Mouse (Mus musculus): ENCODE results near the gene Spc24. TPM values are rescaled to one million over a fixed set of nuclear protein-coding genes. Genes with fewer than 3 reads are reported as not detected.
A peak's percentile ranks its signal among the peaks of the same experiment; 100 is the strongest.
"Not testable (repeated sequence)": the region's sequence is repeated elsewhere in the genome, so short reads cannot be mapped to it uniquely, and the experiment has no call there.

Spc24 gene
- polyA plus RNA-seq, 1 experiment from 2014 or later = 175 TPM

DNA sequence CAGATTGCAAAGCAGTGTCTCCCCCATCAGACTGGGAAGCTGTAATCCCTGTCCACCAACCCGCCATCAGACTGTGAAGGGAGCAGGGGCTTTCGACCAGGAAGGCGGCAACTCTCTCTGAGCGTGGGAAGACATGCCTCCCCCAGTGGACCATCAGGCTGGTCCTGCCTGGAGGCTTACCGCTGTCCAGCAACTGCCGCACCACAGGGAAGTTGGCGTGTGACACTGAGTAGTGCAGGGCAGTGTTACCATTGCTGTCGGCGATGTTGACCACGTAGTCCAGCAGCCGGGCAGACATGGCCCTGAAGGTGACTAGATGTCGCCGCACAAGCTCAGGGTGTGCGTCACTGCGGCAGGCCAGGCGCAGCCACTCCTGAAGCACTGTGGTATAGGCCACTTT is 14.2 kb upstream of the Spc24 start:
- Histone ChIP-seq H3K4me3 (no peak overlapping the region), H3K9me3 (replicated peaks) (no peaks in the 10 kb centered on the region), H3K27me3 (ENCODE audit: low read depth, poor library complexity, severe bottlenecking) (no peaks in the 10 kb centered on the region), H3K36me3 (peaks cover 76% of the 10 kb centered on the region), H3K4me1 (no peaks in the 10 kb centered on the region), H3K27ac (replicated peaks) (no peak overlapping the region)
- DNase-seq (ENCODE audit: low spot score) = no peak
- 91% methylated on average over 16 of the region's 16 CpGs for WGBS

DNA sequence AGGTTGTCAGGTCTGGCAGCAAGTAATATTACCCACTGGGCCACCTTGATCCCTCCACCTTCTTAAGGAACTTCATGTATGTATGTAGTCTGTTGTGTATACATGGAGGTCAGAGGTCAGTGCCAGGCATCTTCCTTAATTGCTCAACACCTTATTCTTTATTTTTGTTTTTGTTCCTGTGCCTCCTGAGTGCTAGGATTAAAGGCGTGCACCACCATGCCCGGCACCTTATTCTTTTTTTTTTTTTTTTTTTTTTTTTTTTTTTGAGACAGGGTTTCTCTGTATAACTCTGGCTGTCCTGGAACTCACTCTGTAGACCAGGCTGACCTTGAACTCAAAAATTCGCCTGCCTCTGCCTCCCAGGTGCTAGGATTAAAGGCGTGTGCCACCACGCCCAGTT is 13.3 kb upstream of the Spc24 start:
- not testable (repeated sequence) for H3K27ac ChIP-seq (replicated peaks); H3K9me3 ChIP-seq (replicated peaks); H3K4me1 ChIP-seq; DNase-seq (ENCODE audit: low spot score); H3K4me3 ChIP-seq; H3K27me3 ChIP-seq (ENCODE audit: low read depth, poor library complexity, severe bottlenecking)
- peaks cover 76% of the 10 kb centered on the region for H3K36me3 ChIP-seq
- 90% methylated on average over 5 of the region's 5 CpGs for WGBS

DNA sequence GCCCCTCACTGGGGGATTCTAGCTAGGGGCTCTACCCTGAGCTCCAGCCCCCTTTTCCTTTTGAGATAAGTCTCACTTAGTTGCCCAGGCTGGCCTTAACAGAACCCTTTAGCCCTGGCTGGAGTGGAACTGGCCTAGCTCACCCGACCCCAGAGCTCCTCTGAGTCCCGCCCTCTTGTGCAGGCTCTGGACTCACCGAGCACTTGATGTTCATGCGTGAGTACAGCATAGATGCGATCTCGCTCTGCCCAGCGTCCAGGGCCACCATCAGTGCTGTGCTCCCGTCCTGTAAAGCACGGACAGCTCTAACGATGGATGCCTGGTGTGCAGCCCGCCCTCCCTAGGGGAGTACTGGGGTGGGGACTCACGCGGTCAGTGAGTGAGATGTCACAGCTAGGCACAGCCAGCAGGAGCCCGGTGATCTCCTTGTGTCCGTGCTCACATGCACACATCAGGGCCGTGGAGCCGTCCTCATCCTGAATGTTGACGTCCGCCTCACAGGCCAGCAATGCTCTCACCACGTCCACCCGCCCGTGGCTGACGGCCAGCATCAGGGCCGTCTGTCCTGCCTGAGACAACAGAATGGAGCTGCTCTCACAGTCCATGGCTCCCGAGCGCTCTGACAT is 9.6 kb upstream of the Spc24 start:
- peaks cover 50% of the 10 kb centered on the region for H3K36me3 ChIP-seq
- DNase-seq (ENCODE audit: low spot score) = no peak
- peaks cover 10% of the 10 kb centered on the region; the same call in 1 of the 2 replicates for H3K4me1 ChIP-seq
- H3K27ac ChIP-seq (replicated peaks) = no peak overlapping the region
- H3K9me3 ChIP-seq (replicated peaks) = no peaks in the 10 kb centered on the region
- WGBS = 81% methylated on average over 26 of the region's 26 CpGs
- no peaks in the 10 kb centered on the region for H3K27me3 ChIP-seq (ENCODE audit: low read depth, poor library complexity, severe bottlenecking)
- H3K4me3 ChIP-seq = no peak overlapping the region

DNA sequence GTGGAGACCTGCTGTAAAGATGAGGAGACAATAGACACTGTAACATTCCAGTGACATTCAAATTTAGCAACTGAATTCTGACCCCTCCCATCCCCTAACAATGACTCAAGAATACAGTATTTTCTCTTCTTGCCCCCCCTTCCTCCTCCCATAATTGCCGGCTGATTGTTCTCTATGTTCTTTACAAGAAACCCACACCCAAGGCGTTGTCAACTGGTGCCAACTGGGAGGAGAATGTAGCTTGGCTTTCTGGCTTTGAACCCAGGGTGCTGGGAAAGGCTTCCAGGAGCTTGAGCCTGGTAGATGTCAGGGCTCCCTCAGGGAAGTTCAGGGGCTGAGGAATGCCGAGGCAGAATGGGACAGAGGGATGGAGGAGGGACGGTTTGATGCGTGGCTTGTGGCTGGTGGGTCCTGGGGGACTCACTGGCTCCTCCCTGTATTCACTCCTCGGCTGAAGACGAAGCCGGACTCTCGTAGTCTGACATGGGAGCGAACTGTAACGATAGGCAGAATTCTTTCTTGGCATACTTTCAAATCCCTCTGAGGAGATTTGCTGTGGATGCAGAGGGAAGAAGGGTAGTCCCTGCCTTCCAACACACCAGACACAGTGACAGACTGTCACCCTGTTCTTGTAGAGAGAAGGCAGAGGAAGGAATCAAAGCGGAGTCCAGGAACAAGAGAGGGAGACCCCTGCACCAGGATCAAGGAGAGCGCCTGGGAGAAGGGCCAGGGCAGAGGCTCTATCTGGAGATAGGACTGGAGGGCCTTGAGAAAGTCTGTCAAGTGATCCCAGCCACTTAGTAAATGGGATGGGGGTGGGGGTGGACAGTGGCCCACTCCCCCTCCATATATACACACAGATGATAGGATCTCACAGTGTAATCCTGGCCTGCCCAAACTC is 8.7 kb upstream of the Spc24 start:
- DNase-seq (ENCODE audit: low spot score) = no peak
- WGBS = 72% methylated on average over 13 of the region's 13 CpGs
- H3K27me3 ChIP-seq (ENCODE audit: low read depth, poor library complexity, severe bottlenecking) = no peaks in the 10 kb centered on the region
- H3K4me1 ChIP-seq = peaks cover 10% of the 10 kb centered on the region; the same call in 1 of the 2 replicates
- peaks cover 41% of the 10 kb centered on the region for H3K36me3 ChIP-seq
- H3K27ac ChIP-seq (replicated peaks) = 0 out of 2 replicates have a peak overlapping the region, but pooled peaks have one; percentile 42
- no peaks in the 10 kb centered on the region for H3K9me3 ChIP-seq (replicated peaks)
- H3K4me3 ChIP-seq = no peak overlapping the region

DNA sequence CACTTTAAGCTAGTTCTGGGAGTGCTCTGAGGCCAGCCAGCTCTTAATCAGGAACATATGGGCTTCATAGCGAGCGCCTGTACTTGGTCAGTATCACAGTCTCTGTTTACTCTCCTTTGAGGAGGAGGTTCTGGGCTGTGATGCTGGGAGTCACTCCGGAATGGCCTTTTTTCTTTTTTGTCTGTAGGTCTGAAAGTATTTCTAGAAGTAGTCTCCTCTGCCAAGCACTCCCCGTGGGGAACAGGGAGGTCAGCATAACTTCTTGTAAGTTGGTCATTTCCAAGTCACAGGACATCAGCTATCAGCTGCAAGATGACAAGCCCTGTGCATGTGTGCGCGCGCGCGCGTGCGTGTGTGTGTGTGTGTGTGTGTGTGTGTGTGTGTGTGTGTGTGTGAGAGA is 7.8 kb upstream of the Spc24 start:
- H3K36me3 ChIP-seq = peaks cover 40% of the 10 kb centered on the region
- no peak for DNase-seq (ENCODE audit: low spot score)

DNA sequence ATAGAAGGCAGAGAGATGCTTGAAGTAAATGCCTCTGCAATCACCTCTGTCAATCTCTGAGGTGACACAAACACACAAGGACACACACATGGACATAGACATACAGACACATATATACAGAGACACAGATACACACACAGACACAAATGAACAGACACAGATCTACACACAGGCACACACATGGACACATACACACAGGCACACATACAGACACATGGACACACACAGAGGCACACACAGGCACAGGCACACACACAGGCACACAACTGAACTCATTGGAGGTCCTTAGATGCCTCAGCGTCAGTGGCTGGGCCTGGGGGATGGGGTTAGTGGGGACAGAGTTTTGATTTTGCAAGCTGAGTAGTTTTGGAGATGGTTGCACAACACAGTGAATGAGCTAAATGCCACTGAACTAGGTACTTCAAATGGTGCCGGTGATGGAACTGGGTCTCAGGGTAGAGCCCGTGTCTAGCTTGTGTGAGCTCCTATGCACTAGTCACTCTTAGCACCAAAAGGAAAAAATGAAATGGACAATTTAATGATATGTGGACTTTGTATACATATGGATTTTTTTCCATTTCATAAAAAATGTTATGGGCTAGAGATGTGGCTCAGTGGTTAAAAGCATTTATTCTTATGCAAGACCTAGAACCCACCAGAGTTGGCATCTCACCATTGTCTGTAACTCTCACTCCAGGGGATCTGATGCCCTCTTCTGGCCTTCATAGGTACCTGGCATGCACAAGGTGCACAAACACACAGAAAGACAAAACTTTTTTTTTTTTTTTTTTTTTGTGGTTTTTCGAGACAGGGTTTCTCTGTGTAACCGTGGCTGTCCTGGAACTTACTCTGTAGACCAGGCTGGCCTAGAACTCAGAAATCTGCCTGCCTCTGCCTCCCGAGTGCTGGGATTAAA is 4.2 kb upstream of the Spc24 start:
- peaks cover 24% of the 10 kb centered on the region for H3K4me1 ChIP-seq
- peaks cover 14% of the 10 kb centered on the region for H3K36me3 ChIP-seq

More for the DNA sequence above, 7.8 kb upstream of the Spc24 start:
- no peaks in the 10 kb centered on the region for H3K9me3 ChIP-seq (replicated peaks)
- H3K27ac ChIP-seq (replicated peaks) = peak overlapping the region; percentile 42; the same call in 1 of the 2 replicates
- H3K4me3 ChIP-seq = no peak overlapping the region
- no peaks in the 10 kb centered on the region for H3K27me3 ChIP-seq (ENCODE audit: low read depth, poor library complexity, severe bottlenecking)
- WGBS = 87% methylated on average over 11 of the region's 11 CpGs
- peaks cover 10% of the 10 kb centered on the region; the same call in 1 of the 2 replicates for H3K4me1 ChIP-seq

DNA sequence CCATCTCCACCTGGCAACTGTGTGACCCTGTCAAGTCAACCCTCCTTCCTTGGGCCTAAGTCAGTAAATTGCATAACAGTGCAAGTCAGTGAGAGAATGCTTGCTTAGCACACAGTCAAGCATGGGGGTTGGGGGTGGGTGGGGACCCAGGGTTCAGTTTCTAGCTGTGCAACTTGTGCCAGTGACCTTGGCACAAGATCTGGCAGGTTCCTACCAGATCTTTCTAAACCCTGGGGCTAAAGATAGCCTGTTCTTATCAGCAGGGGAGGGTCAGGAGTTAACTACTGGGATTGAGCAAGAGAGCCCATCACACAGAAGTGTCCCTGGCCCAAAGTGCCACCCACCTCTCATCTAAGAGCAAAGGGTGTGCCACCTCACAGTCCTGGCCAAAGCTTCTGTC is 2.0 kb upstream of the Spc24 start:
- Histone ChIP-seq H3K9me3 (replicated peaks) (no peaks in the 10 kb centered on the region), H3K4me3 (no peak overlapping the region), H3K27me3 (ENCODE audit: low read depth, poor library complexity, severe bottlenecking) (no peaks in the 10 kb centered on the region), H3K27ac (replicated peaks) (no peak overlapping the region), H3K36me3 (peaks cover 19% of the 10 kb centered on the region), H3K4me1 (peaks cover 26% of the 10 kb centered on the region)
- no peak for DNase-seq (ENCODE audit: low spot score)

More for the DNA sequence above, 4.2 kb upstream of the Spc24 start:
- Histone ChIP-seq H3K27ac (replicated peaks) (no peak overlapping the region), H3K9me3 (replicated peaks) (no peaks in the 10 kb centered on the region), H3K27me3 (ENCODE audit: low read depth, poor library complexity, severe bottlenecking) (no peaks in the 10 kb centered on the region), H3K4me3 (no peak overlapping the region)
- no peak for DNase-seq (ENCODE audit: low spot score)
- WGBS = 94% methylated on average over 6 of the region's 6 CpGs

DNA sequence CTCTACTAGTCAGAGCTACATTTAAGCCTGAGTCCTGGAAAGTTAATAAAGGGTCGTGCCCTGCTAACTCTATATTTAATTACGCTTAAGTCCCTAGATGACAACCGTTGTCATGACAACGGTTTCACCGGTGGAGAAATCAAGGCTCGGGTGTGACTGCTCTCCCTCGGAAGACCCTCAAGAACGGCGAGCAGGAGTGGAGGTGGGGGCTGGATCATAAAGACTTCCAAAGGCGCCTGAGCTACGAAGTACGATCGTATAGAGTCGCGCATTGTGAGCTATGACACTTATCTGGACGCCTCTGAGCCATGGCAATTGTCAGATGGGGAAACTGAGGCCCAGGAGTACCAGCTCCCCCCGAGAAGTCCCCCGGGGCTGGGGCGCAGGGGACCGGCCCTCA is 385 bp downstream of the Spc24 start:
- WGBS = under 1% methylated on average over 20 of the region's 20 CpGs
- Histone ChIP-seq H3K4me1 (peaks cover 26% of the 10 kb centered on the region), H3K9me3 (replicated peaks) (no peaks in the 10 kb centered on the region), H3K27me3 (ENCODE audit: low read depth, poor library complexity, severe bottlenecking) (no peaks in the 10 kb centered on the region), H3K36me3 (peaks cover 39% of the 10 kb centered on the region), H3K27ac (replicated peaks) (peak overlapping the region; percentile 96), H3K4me3 (peak overlapping the region; percentile 93)
- DNase-seq (ENCODE audit: low spot score) = no peak

DNA sequence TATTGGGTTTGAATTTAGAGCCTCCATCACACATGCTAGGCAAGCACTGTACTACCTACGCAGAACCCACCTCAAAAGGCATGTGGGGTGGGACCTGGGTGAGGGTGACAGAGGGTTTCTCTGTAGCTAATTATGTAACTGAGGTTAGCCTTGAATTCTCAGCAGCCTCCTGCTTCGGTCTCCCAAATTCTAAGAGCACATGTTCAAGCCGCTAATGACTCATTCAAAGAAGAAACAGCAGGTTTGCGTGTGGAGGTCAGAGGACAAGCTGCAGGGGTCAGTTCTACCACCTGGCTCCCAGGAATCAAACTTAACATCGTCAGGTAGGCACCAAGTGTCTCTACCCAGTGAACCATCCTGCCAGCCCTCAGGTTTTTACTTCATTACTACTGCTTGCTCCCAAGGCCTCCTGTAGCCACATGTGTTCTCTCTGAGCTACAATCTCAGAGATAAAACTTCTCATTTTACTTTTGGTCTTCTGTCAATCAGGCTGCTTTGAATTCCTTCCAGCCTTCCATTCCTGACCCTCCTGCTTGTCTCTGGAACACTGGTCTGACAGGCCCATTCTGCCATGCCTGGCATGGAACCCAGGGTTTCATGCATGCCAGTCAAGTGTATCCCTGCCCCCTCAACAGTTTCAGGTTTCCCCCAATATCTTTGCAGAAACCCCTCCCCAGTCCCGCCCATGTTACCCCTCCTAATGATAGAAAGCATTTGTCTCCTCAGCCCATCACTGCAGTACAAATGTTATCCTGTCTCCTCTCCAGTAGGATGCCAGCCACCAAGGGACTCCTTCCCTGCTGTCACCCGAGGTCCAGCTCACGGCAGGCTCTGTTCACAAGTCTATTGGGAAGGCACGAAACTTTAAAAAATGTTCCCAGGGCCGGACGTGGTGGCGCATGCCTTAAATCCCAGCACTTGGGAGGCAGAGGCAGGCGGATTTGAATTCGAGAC is 1.2 kb downstream of the Spc24 start:
- no peak for DNase-seq (ENCODE audit: low spot score)
- peaks cover 26% of the 10 kb centered on the region for H3K4me1 ChIP-seq
- peak overlapping the region; percentile 96 for H3K27ac ChIP-seq (replicated peaks)
- no peaks in the 10 kb centered on the region for H3K27me3 ChIP-seq (ENCODE audit: low read depth, poor library complexity, severe bottlenecking)
- peaks cover 48% of the 10 kb centered on the region for H3K36me3 ChIP-seq
- H3K9me3 ChIP-seq (replicated peaks) = no peaks in the 10 kb centered on the region
- H3K4me3 ChIP-seq = peak overlapping the region; percentile 93
- WGBS = 71% methylated on average over 14 of the region's 14 CpGs

DNA sequence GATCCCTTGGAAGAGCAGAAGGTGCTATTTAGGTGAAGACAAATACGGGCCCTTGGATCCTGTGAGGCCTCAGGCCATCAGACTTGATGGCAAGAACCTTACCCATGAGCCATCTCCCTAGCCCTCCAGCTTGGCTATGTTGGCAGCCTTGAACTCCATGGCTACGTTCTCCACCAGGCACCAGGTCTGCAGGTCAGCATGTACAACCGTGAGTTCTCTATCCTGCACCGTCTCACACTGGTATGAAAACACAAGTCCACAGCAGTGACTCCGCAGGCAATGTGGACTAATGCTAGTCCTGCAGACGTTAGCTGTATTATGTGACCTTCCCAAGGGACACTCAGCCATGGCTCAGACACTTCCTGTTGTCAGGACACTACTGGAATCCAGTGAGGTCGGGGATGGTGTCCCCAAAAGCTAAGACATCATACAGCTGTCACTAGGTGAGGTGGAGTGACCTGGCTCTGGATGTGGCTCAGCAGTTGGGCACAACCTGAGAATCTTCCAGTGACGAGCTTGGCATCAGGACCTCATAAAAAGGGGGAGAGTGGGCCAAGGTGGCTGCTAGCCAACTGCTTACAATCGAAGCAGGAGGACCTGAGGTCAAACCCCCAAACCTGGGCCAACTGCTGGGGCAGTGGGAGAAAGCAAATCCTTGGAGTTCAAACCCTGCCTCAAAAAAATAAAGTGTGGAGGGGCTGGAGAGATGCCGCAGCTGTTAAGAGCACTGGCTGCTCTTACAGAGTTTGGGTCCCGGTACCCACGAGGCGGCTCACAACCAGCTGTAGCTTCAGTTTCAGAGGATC is 5.4 kb downstream of the Spc24 start:
- Histone ChIP-seq H3K4me3 (no peak overlapping the region), H3K27me3 (ENCODE audit: low read depth, poor library complexity, severe bottlenecking) (no peaks in the 10 kb centered on the region), H3K4me1 (peaks cover 21% of the 10 kb centered on the region), H3K27ac (replicated peaks) (no peak overlapping the region), H3K9me3 (replicated peaks) (no peaks in the 10 kb centered on the region), H3K36me3 (peaks cover 65% of the 10 kb centered on the region)
- peak; percentile 11 for DNase-seq (ENCODE audit: low spot score)
- WGBS = 86% methylated on average over 13 of the region's 13 CpGs

DNA sequence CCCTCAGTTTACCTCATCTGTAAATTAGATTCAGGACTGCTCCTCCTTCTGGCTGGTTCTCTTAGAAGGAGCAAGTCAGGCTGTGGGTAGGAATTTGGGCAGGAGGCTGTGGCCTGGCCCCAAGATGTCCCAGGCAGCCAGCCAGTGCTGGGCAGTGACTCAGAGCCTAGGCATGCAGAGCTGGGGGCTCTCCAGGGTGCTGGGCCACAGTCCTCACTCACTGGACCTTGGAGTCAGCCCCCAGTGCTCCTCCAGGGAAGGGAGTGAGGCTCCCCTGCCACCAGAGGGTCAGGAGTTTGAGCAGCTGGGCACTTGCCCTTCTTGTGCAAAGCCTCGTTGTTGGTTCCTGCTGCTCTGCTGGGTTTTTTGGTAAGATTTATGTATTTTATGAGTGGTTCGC is 6.1 kb downstream of the Spc24 start:
- peaks cover 14% of the 10 kb centered on the region for H3K4me1 ChIP-seq
- whole genome bisulfite sequencing = 87% methylated on average over 2 of the region's 2 CpGs
- no peak overlapping the region for H3K27ac ChIP-seq (replicated peaks)
- no peaks in the 10 kb centered on the region for H3K27me3 ChIP-seq (ENCODE audit: low read depth, poor library complexity, severe bottlenecking)
- peak; percentile 11 for DNase-seq (ENCODE audit: low spot score)
- H3K36me3 ChIP-seq = peaks cover 72% of the 10 kb centered on the region
- H3K4me3 ChIP-seq = no peak overlapping the region
- H3K9me3 ChIP-seq (replicated peaks) = no peaks in the 10 kb centered on the region

Measured in midbrain, embryonic 10.5 days (tissue).